Mouse (Mus musculus) ES-Bruce4 (cell line): Measurements from ENCODE around the gene Cpe.

Experiments used
- CTCF ChIP-seq: IDR thresholded peaks from one replicate; pipeline ENCODE4 v1.8.1; 2011; ENCODE audit warnings: low read depth, low read length
- EP300 ChIP-seq: IDR thresholded peaks from 2 replicates; pipeline ENCODE4 v1.6.1; 2011; ENCODE audit warnings: low read depth, low read length; ENCODE audit not compliant: insufficient read depth
- POLR2A ChIP-seq: IDR thresholded peaks from one replicate; pipeline ENCODE4 v1.8.1; 2011; ENCODE audit warnings: low read length; ENCODE audit not compliant: insufficient read depth

- TF ChIP-seq CTCF (no peak), EP300 (no peak), POLR2A (no peak)
Observed at GRCm38 (mm10) chr8:64711544-64711943, 18.7 kb upstream of the Cpe start.
